Mouse (Mus musculus): Measurements from ENCODE around the gene Ncf2. TPM values are rescaled to one million over a fixed set of nuclear protein-coding genes. Genes with fewer than 3 reads are reported as not detected.

Gene Ncf2
- polyA plus RNA-seq, 1 experiment from 2014 or later = 5.9 TPM

- Histone ChIP-seq H3K9me3 (ENCODE audit: control insufficient read depth, low read length) (no peaks in the 10 kb centered on the region), H3K9ac (ENCODE audit: low read depth, low read length) (no peak overlapping the region), H3K4me3 (ENCODE audit: low read depth, low read length) (no peak overlapping the region), H3K4me1 (ENCODE audit: control insufficient read depth, insufficient read depth, low read length) (no peaks in the 10 kb centered on the region), H3K36me3 (ENCODE audit: control insufficient read depth, insufficient read depth, low read length) (peaks cover 40% of the 10 kb centered on the region), H3K27ac (replicated peaks; ENCODE audit: low read depth, low read length) (no peak overlapping the region), H3K4me2 (ENCODE audit: low read depth, low read length) (no peak overlapping the region), H3K27me3 (replicated peaks; ENCODE audit: control insufficient read depth, insufficient read depth, low read length) (no peaks in the 10 kb centered on the region)
- WGBS = 87% methylated on average over 3 of the region's 3 CpGs
- ATAC-seq (ENCODE audit: low read depth) (no peak), DNase-seq (ENCODE audit: low spot score) (no peak)
These were observed 35.1 kb downstream of the Ncf2 start for GRCm38 (mm10) chr1:152835061-152835460.

- no peak overlapping the region for H3K9ac ChIP-seq (ENCODE audit: low read depth, low read length)
- no peaks in the 10 kb centered on the region for H3K27me3 ChIP-seq (replicated peaks; ENCODE audit: control insufficient read depth, insufficient read depth, low read length)
- H3K27ac ChIP-seq (replicated peaks; ENCODE audit: low read depth, low read length) = no peak overlapping the region
- DNase-seq (ENCODE audit: low spot score) (no peak), ATAC-seq (ENCODE audit: low read depth) (no peak)
- no peak overlapping the region for H3K4me3 ChIP-seq (ENCODE audit: low read depth, low read length)
- H3K36me3 ChIP-seq (ENCODE audit: control insufficient read depth, insufficient read depth, low read length) = peaks cover 70% of the 10 kb centered on the region
- 83% methylated on average over 11 of the region's 11 CpGs for WGBS
- H3K4me2 ChIP-seq (ENCODE audit: low read depth, low read length) = no peak overlapping the region
- no peaks in the 10 kb centered on the region for H3K9me3 ChIP-seq (ENCODE audit: control insufficient read depth, low read length)
- no peaks in the 10 kb centered on the region for H3K4me1 ChIP-seq (ENCODE audit: control insufficient read depth, insufficient read depth, low read length)
These were observed 38.2 kb downstream of the Ncf2 start for GRCm38 (mm10) chr1:152838026-152838702.

GRCm38 (mm10) chr1:152838841-152839240, 38.8 kb downstream of the Ncf2 start:
- no peak overlapping the region for H3K9ac ChIP-seq (ENCODE audit: low read depth, low read length)
- peaks cover 77% of the 10 kb centered on the region for H3K36me3 ChIP-seq (ENCODE audit: control insufficient read depth, insufficient read depth, low read length)
- no peaks in the 10 kb centered on the region for H3K4me1 ChIP-seq (ENCODE audit: control insufficient read depth, insufficient read depth, low read length)
- H3K4me3 ChIP-seq (ENCODE audit: low read depth, low read length) = no peak overlapping the region
- WGBS = 87% methylated on average over 12 of the region's 12 CpGs
- ATAC-seq (ENCODE audit: low read depth) (no peak), DNase-seq (ENCODE audit: low spot score) (no peak)
- no peak overlapping the region for H3K27ac ChIP-seq (replicated peaks; ENCODE audit: low read depth, low read length)
- no peak overlapping the region for H3K4me2 ChIP-seq (ENCODE audit: low read depth, low read length)
- no peaks in the 10 kb centered on the region for H3K9me3 ChIP-seq (ENCODE audit: control insufficient read depth, low read length)
- H3K27me3 ChIP-seq (replicated peaks; ENCODE audit: control insufficient read depth, insufficient read depth, low read length) = no peaks in the 10 kb centered on the region

GRCm38 (mm10) chr1:152840343-152840742, 40.3 kb downstream of the Ncf2 start:
- peaks cover 92% of the 10 kb centered on the region for H3K36me3 ChIP-seq (ENCODE audit: control insufficient read depth, insufficient read depth, low read length)
- H3K9ac ChIP-seq (ENCODE audit: low read depth, low read length) = no peak overlapping the region
- no peaks in the 10 kb centered on the region for H3K9me3 ChIP-seq (ENCODE audit: control insufficient read depth, low read length)
- no peak overlapping the region for H3K27ac ChIP-seq (replicated peaks; ENCODE audit: low read depth, low read length)
- ATAC-seq (ENCODE audit: low read depth) = no peak
- no peaks in the 10 kb centered on the region for H3K4me1 ChIP-seq (ENCODE audit: control insufficient read depth, insufficient read depth, low read length)
- H3K27me3 ChIP-seq (replicated peaks; ENCODE audit: control insufficient read depth, insufficient read depth, low read length) = no peaks in the 10 kb centered on the region
- WGBS = 94% methylated on average over 3 of the region's 3 CpGs
- no peak for DNase-seq (ENCODE audit: low spot score)
- no peak overlapping the region for H3K4me3 ChIP-seq (ENCODE audit: low read depth, low read length)
- no peak overlapping the region for H3K4me2 ChIP-seq (ENCODE audit: low read depth, low read length)

GRCm38 (mm10) chr1:152841057-152841456, 41.1 kb downstream of the Ncf2 start:
- H3K4me2 ChIP-seq (ENCODE audit: low read depth, low read length) = no peak overlapping the region
- ATAC-seq (ENCODE audit: low read depth) (no peak), DNase-seq (ENCODE audit: low spot score) (no peak)
- H3K4me1 ChIP-seq (ENCODE audit: control insufficient read depth, insufficient read depth, low read length) = no peaks in the 10 kb centered on the region
- H3K4me3 ChIP-seq (ENCODE audit: low read depth, low read length) = no peak overlapping the region
- peaks cover 97% of the 10 kb centered on the region for H3K36me3 ChIP-seq (ENCODE audit: control insufficient read depth, insufficient read depth, low read length)
- H3K9ac ChIP-seq (ENCODE audit: low read depth, low read length) = no peak overlapping the region
- no peak overlapping the region for H3K27ac ChIP-seq (replicated peaks; ENCODE audit: low read depth, low read length)
- no peaks in the 10 kb centered on the region for H3K27me3 ChIP-seq (replicated peaks; ENCODE audit: control insufficient read depth, insufficient read depth, low read length)
- H3K9me3 ChIP-seq (ENCODE audit: control insufficient read depth, low read length) = no peaks in the 10 kb centered on the region
- 93% methylated on average over 2 of the region's 2 CpGs for WGBS

GRCm38 (mm10) chr1:152844634-152845033, 44.6 kb downstream of the Ncf2 start:
- Histone ChIP-seq H3K4me2 (ENCODE audit: low read depth, low read length) (no peak overlapping the region), H3K9ac (ENCODE audit: low read depth, low read length) (no peak overlapping the region), H3K9me3 (ENCODE audit: control insufficient read depth, low read length) (no peaks in the 10 kb centered on the region), H3K4me3 (ENCODE audit: low read depth, low read length) (no peak overlapping the region), H3K36me3 (ENCODE audit: control insufficient read depth, insufficient read depth, low read length) (peaks cover 96% of the 10 kb centered on the region), H3K27me3 (replicated peaks; ENCODE audit: control insufficient read depth, insufficient read depth, low read length) (no peaks in the 10 kb centered on the region), H3K27ac (replicated peaks; ENCODE audit: low read depth, low read length) (no peak overlapping the region), H3K4me1 (ENCODE audit: control insufficient read depth, insufficient read depth, low read length) (no peaks in the 10 kb centered on the region)
- DNase-seq (ENCODE audit: low spot score) (no peak), ATAC-seq (ENCODE audit: low read depth) (no peak)
- 89% methylated on average over 1 of the region's 1 CpGs for WGBS

- Histone ChIP-seq H3K36me3 (ENCODE audit: control insufficient read depth, insufficient read depth, low read length) (peaks cover 92% of the 10 kb centered on the region), H3K9me3 (ENCODE audit: control insufficient read depth, low read length) (no peaks in the 10 kb centered on the region), H3K27ac (replicated peaks; ENCODE audit: low read depth, low read length) (no peak overlapping the region), H3K27me3 (replicated peaks; ENCODE audit: control insufficient read depth, insufficient read depth, low read length) (no peaks in the 10 kb centered on the region), H3K4me1 (ENCODE audit: control insufficient read depth, insufficient read depth, low read length) (no peaks in the 10 kb centered on the region), H3K9ac (ENCODE audit: low read depth, low read length) (no peak overlapping the region), H3K4me3 (ENCODE audit: low read depth, low read length) (no peak overlapping the region), H3K4me2 (ENCODE audit: low read depth, low read length) (no peak overlapping the region)
- peak; percentile 37; the same call in 1 of the 2 replicates for ATAC-seq (ENCODE audit: low read depth)
- peak; percentile 11 for DNase-seq (ENCODE audit: low spot score)
- WGBS = 74% methylated on average over 3 of the region's 3 CpGs
These were observed 45.3 kb downstream of the Ncf2 start for GRCm38 (mm10) chr1:152845211-152845730.

GRCm38 (mm10) chr1:152846856-152847255, 46.9 kb downstream of the Ncf2 start:
- Histone ChIP-seq H3K9me3 (ENCODE audit: control insufficient read depth, low read length) (no peaks in the 10 kb centered on the region), H3K4me3 (ENCODE audit: low read depth, low read length) (no peak overlapping the region), H3K36me3 (ENCODE audit: control insufficient read depth, insufficient read depth, low read length) (peaks cover 90% of the 10 kb centered on the region), H3K9ac (ENCODE audit: low read depth, low read length) (no peak overlapping the region), H3K27ac (replicated peaks; ENCODE audit: low read depth, low read length) (no peak overlapping the region), H3K27me3 (replicated peaks; ENCODE audit: control insufficient read depth, insufficient read depth, low read length) (no peaks in the 10 kb centered on the region), H3K4me1 (ENCODE audit: control insufficient read depth, insufficient read depth, low read length) (no peaks in the 10 kb centered on the region), H3K4me2 (ENCODE audit: low read depth, low read length) (no peak overlapping the region)
- no peak for DNase-seq (ENCODE audit: low spot score)
- no peak for ATAC-seq (ENCODE audit: low read depth)
- WGBS = 96% methylated on average over 2 of the region's 2 CpGs

- H3K4me1 ChIP-seq (ENCODE audit: control insufficient read depth, insufficient read depth, low read length) = no peaks in the 10 kb centered on the region
- ATAC-seq (ENCODE audit: low read depth) (no peak), DNase-seq (ENCODE audit: low spot score) (no peak)
- no peaks in the 10 kb centered on the region for H3K27me3 ChIP-seq (replicated peaks; ENCODE audit: control insufficient read depth, insufficient read depth, low read length)
- no peak overlapping the region for H3K27ac ChIP-seq (replicated peaks; ENCODE audit: low read depth, low read length)
- no peaks in the 10 kb centered on the region for H3K9me3 ChIP-seq (ENCODE audit: control insufficient read depth, low read length)
- H3K9ac ChIP-seq (ENCODE audit: low read depth, low read length) = no peak overlapping the region
- peaks cover 48% of the 10 kb centered on the region for H3K36me3 ChIP-seq (ENCODE audit: control insufficient read depth, insufficient read depth, low read length)
- 85% methylated on average over 6 of the region's 6 CpGs for WGBS
- H3K4me2 ChIP-seq (ENCODE audit: low read depth, low read length) = no peak overlapping the region
- H3K4me3 ChIP-seq (ENCODE audit: low read depth, low read length) = no peak overlapping the region
These were observed 69.9 kb downstream of the Ncf2 start for GRCm38 (mm10) chr1:152869901-152870300.

Data from embryonic facial prominence, embryonic 14.5 days (tissue).